Mouse (Mus musculus) liver, embryonic 11.5 days (tissue): ENCODE measurements around the gene BC049762. TPM values are rescaled to one million over a fixed set of nuclear protein-coding genes. Genes with fewer than 3 reads are reported as not detected.

ENCODE experiments used
- ATAC-seq: fragments of 200-750 bp; cut with Nextera tagmentation; replicated peaks from 2 replicates; pipeline ENCODE4 v1.8.0; 2017; ENCODE audit warnings: moderate number of reproducible peaks, mild to moderate bottlenecking, moderate TSS enrichment, moderate library complexity; ENCODE audit not compliant: low FRiP score
- DNase-seq: peaks from one replicate; pipeline ENCODE4 v3.0.0-alpha.2; 2017; ENCODE audit warnings: low spot score
- H3K27ac ChIP-seq: fragments of 300-500 bp; sonication (generic); 2 replicates; pipeline ENCODE4 v1.5.1; 2014; ENCODE audit warnings: mild to moderate bottlenecking, low read depth, low read length, control low read depth
- H3K27me3 ChIP-seq: fragments of 300-500 bp; sonication (generic); replicated peaks from 2 replicates; pipeline ENCODE4 v1.6.1; 2014; ENCODE audit warnings: low read length, mixed read lengths; ENCODE audit not compliant: control insufficient read depth, insufficient read depth
- H3K36me3 ChIP-seq: fragments of 300-500 bp; sonication (generic); 2 replicates; pipeline ENCODE4 v1.6.1; 2014; ENCODE audit warnings: mild to moderate bottlenecking, low read length, moderate library complexity, mixed read lengths; ENCODE audit not compliant: control insufficient read depth, insufficient read depth
- H3K4me1 ChIP-seq: fragments of 300-500 bp; sonication (generic); replicated peaks from 2 replicates; pipeline ENCODE4 v1.6.1; 2014; ENCODE audit warnings: low read length, mixed read lengths; ENCODE audit not compliant: control insufficient read depth, insufficient read depth
- H3K4me2 ChIP-seq: fragments of 300-500 bp; sonication (generic); 2 replicates; pipeline ENCODE4 v1.6.1; 2014; ENCODE audit warnings: mild to moderate bottlenecking, control low read depth, moderate library complexity
- H3K4me3 ChIP-seq: fragments of 300-500 bp; sonication (generic); 2 replicates; pipeline ENCODE4 v1.5.1; 2014; ENCODE audit warnings: low read depth, low read length, control low read depth
- H3K9ac ChIP-seq: fragments of 300-500 bp; sonication (generic); 2 replicates; pipeline ENCODE4 v1.6.1; 2014; ENCODE audit warnings: low read depth, low read length, control low read depth
- H3K9me3 ChIP-seq: fragments of 300-500 bp; sonication (generic); 2 replicates; pipeline ENCODE4 v1.6.1; 2016; ENCODE audit warnings: low read length, inconsistent platforms, mixed read lengths; ENCODE audit not compliant: control insufficient read depth
- WGBS: fragments of 180-500 bp; shearing (Covaris S2); extraction: QIAGEN DNeasy Blood & Tissue Kit; methylation state at CpG from one replicate; pipeline ENCODE4 v1.1.7; 2014; 5-methylcytosine and 5-hydroxymethylcytosine counted together
- polyA plus RNA-seq: library from polyadenylated mRNA; unstranded; fragments of >200 nt; fragmentation: Nextera tagmentation; extraction: Ambion mirVana; gene quantifications from 2 replicates; pipeline ENCODE4 v1.2.1, GENCODE M21; 2014

BC049762 gene
- polyA plus RNA-seq, 1 experiment from 2014 or later: 0.75 TPM

DNA sequence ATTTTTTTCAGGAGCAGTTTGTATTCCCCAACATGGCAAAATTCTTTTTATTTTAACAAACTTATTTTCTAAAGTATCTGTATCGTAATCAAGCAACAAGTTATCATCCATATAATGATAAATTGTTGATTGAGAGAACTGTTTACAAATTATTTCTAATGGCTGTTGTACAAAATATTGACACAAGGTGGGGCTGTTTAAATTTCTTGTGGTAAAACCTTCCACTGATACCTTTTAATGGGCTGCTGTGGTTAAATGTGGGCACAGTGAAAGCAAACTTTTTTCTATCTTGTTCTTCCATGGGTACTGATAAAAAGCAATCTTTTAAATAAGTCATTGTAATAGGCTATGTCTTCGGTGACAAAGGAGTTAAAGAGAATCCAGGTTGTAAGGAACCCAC is 19.9 kb downstream of the BC049762 start:
- Histone ChIP-seq H3K4me2 (no peak overlapping the region), H3K27me3 (no peaks in the 10 kb centered on the region), H3K9me3 (no peaks in the 10 kb centered on the region), H3K4me1 (no peaks in the 10 kb centered on the region), H3K36me3 (no peaks in the 10 kb centered on the region), H3K4me3 (no peak overlapping the region), H3K27ac (no peak overlapping the region), H3K9ac (no peak overlapping the region)
- no peak for DNase-seq
- no peak for ATAC-seq
- WGBS: 72% methylated on average over 2 of the region's 2 CpGs

DNA sequence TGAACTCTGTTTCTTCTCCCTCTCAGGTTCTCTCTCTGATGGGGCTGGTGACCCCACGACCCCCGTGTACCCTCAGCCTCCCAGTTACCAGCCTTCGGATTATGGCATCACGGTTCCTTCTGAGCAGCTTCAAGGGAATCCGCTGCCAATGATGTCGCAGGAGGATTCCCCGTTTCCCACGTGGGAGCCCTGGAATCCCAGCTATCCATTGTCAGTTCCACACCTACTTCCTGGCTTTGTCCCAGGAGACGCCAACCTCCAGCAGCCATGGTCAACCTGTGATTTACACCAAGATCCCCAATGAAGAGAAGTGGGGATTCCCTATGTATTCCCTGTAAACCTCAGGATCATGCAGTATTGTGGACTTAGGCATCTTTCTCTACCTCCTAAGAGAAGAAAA is 28.2 kb downstream of the BC049762 start:
- Histone ChIP-seq H3K27ac (no peak overlapping the region), H3K4me3 (no peak overlapping the region), H3K36me3 (no peaks in the 10 kb centered on the region), H3K9ac (no peak overlapping the region), H3K4me2 (no peak overlapping the region), H3K27me3 (no peaks in the 10 kb centered on the region), H3K9me3 (no peaks in the 10 kb centered on the region), H3K4me1 (no peaks in the 10 kb centered on the region)
- ATAC-seq: no peak
- DNase-seq: no peak
- 72% methylated on average over 9 of the region's 9 CpGs for WGBS

DNA sequence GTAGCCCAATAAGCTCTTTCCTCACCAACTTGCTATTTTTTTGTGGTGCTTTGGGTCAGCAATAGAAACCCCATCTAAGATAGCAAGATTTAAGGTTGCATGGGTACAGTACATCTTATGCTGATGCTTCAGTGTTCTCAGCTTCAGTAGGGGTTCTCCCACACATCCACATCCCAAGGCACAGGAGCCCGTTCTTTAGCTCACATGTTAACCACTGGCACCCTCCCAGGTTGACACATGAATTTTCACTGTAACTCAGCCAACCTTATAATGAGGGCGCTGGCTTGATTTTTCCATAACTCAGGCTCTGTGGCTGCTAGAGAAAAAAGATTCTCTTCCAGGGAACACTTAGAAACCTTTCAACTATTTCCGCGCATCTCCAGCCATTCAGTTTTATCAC is 35.7 kb downstream of the BC049762 start:
- no peaks in the 10 kb centered on the region for H3K36me3 ChIP-seq
- no peak for ATAC-seq
- no peak for DNase-seq
- H3K27me3 ChIP-seq: no peaks in the 10 kb centered on the region
- H3K4me1 ChIP-seq: no peaks in the 10 kb centered on the region
- H3K4me3 ChIP-seq: no peak overlapping the region
- no peak overlapping the region for H3K27ac ChIP-seq
- H3K9ac ChIP-seq: no peak overlapping the region
- H3K4me2 ChIP-seq: no peak overlapping the region
- no peaks in the 10 kb centered on the region for H3K9me3 ChIP-seq
- 86% methylated on average over 4 of the region's 4 CpGs for WGBS

DNA sequence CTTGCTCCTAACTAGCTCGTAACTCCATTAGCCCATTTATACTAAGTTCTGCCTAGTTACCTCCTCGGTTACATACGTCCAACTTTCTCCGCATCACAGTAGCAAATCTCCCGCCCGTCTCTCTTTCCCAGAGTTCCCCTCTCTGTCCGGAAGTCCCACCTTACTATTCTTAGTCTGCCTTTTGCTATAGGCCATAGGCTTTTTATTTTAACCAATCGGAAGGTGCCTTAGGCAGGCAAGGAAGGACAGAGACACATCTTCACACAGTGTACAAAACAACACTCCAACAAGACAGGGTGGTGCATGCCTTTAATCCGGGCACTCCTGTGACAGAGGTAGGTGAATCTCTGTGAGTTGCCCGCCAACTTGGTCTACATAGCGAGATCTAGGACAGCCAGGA is 42.5 kb downstream of the BC049762 start, which contains the start of gene Gm12569:
Gene Gm12569 (plus strand): TSS at position 166 of the 400 bp plus-strand sequence.
- Histone ChIP-seq H3K36me3 (no peaks in the 10 kb centered on the region), H3K4me1 (no peaks in the 10 kb centered on the region), H3K27me3 (no peaks in the 10 kb centered on the region), H3K4me3 (no peak within 1 kb of the TSS), H3K4me2 (no peak within 1 kb of the TSS), H3K27ac (no peak within 1 kb of the TSS), H3K9ac (no peak within 1 kb of the TSS), H3K9me3 (no peaks in the 10 kb centered on the region)
- DNase-seq (no peak), ATAC-seq (no peak)
- WGBS: 87% methylated on average over 11 of the region's 11 CpGs

DNA sequence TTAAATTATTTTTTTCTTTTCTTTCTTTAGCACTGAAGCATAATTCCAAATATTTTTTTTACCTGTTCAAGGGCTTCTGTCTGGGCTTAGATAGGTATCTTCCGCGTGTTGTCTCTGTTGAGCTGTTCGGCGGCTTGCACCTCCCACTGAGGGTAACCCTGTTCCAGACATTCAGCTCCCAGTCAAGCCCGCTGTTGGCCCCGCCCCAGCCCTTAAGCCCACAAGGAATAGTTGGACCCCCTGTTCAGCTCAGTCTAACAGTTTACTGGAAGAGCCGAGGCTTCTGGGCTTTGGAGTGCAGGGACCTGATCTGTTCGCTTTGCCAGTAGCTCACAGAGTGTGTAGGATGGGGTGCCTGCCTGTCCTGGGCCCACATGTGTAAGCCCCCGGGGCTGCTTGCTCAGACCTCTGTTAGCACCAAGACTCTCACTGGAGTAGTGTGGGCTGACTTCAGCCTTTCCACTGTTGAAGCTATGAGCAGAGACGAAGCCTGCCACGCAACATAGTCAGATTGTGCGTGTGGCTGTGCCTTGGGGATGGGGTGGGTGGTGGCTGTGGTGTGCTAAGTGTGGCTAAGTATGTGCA is 43.4 kb downstream of the BC049762 start:
- no peak for ATAC-seq
- H3K4me3 ChIP-seq: no peak overlapping the region
- DNase-seq: no peak
- H3K36me3 ChIP-seq: no peaks in the 10 kb centered on the region
- H3K4me1 ChIP-seq: no peaks in the 10 kb centered on the region
- no peak overlapping the region for H3K9ac ChIP-seq
- H3K9me3 ChIP-seq: no peaks in the 10 kb centered on the region
- no peak overlapping the region for H3K4me2 ChIP-seq
- no peak overlapping the region for H3K27ac ChIP-seq
- H3K27me3 ChIP-seq: no peaks in the 10 kb centered on the region
- 81% methylated on average over 12 of the region's 12 CpGs for WGBS

DNA sequence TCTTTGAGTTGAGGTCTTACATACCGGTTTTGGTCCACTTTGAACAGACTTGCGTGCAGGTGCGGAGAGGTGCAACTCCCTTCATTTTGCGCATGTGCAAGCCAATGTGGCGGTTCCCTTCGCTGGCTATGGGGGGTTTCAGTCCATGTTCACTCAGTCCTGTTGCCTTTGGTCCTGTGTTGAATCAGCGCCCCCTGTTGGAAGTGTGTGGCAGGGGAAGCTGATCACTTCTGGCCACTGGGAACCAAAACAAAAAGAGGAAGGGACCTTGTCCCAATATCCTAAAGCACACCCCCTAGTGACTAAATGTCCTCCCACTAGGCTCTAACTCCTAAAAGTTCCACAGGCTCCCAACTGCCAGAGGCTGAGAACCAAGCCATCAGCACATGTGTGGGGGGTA is 48.8 kb downstream of the BC049762 start:
- no peak for DNase-seq

DNA sequence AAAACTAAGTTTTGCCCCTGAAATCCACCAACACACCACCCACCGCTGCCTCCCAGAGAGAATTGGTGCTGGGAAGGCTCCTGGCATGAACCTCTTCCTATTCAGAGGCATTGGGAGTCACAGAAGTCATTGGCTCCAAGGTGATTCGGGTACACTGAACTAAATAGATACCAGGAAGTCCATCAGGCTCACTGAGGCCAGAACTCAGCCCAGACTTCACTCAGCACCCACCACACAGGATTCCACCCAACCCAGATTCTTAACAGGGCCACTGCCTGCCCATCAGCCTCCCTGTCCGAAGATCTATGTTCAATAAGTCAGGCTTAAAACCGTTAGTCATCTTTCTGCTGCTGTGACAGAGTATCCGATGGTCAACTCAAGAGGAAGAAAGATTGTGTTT is 51.4 kb downstream of the BC049762 start:
- Histone ChIP-seq H3K4me2 (no peak overlapping the region), H3K4me1 (no peaks in the 10 kb centered on the region), H3K9me3 (no peaks in the 10 kb centered on the region), H3K4me3 (no peak overlapping the region), H3K27me3 (no peaks in the 10 kb centered on the region), H3K9ac (no peak overlapping the region), H3K27ac (no peak overlapping the region), H3K36me3 (no peaks in the 10 kb centered on the region)
- ATAC-seq (no peak), DNase-seq (no peak)
- WGBS: 83% methylated on average over 5 of the region's 5 CpGs

More for the DNA sequence above, 48.8 kb downstream of the BC049762 start:
- WGBS: 81% methylated on average over 7 of the region's 7 CpGs
- Histone ChIP-seq H3K27ac (no peak overlapping the region), H3K36me3 (no peaks in the 10 kb centered on the region), H3K4me2 (no peak overlapping the region), H3K9ac (no peak overlapping the region), H3K27me3 (no peaks in the 10 kb centered on the region), H3K4me1 (no peaks in the 10 kb centered on the region), H3K9me3 (no peaks in the 10 kb centered on the region), H3K4me3 (no peak overlapping the region)
- ATAC-seq: no peak

DNA sequence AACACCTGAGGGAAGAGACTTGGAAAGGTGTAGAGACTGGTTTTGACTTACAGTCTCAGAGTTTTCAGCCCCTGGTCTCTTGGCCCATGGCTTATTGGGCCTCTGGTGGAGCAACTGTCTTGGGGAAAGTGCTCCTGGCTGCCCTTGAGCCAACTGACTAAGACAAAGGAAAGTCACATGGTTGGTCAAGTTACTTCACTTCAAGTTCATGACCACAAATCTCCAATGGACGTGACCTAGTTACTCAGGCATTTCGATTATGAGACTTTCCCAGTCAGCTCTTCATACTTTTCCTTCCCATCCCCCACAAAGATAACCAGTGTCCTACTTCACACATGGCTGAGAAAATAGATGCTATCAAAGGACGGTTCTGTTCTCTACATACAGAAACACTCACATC is 55.1 kb downstream of the BC049762 start:
- no peak for DNase-seq
- 78% methylated on average over 3 of the region's 3 CpGs for WGBS

More for the DNA sequence above, 55.1 kb downstream of the BC049762 start:
- Histone ChIP-seq H3K4me3 (no peak overlapping the region), H3K27me3 (no peaks in the 10 kb centered on the region), H3K4me1 (no peaks in the 10 kb centered on the region), H3K27ac (no peak overlapping the region), H3K9ac (no peak overlapping the region), H3K9me3 (no peaks in the 10 kb centered on the region), H3K36me3 (no peaks in the 10 kb centered on the region), H3K4me2 (no peak overlapping the region)
- no peak for ATAC-seq
